Mouse (Mus musculus) hindbrain, embryonic 14.5 days (tissue): ENCODE results near the gene Nek8. TPM values are rescaled to one million over a fixed set of nuclear protein-coding genes. Genes with fewer than 3 reads are reported as not detected.
A peak's percentile ranks its signal among the peaks of the same experiment; 100 is the strongest.

ENCODE experiments used
- ATAC-seq: fragments of 200-750 bp; cut with Nextera tagmentation; 2 replicates; pipeline ENCODE4 v1.8.0; 2017; ENCODE audit warnings: moderate number of reproducible peaks, mild to moderate bottlenecking, moderate TSS enrichment, moderate library complexity; ENCODE audit not compliant: low FRiP score
- DNase-seq: peaks from one replicate; pipeline ENCODE4 v3.0.0-alpha.2; 2015; ENCODE audit warnings: low spot score
- H3K27ac ChIP-seq: fragments of 300-500 bp; sonication (generic); 2 replicates; pipeline ENCODE4 v1.5.1; 2014; ENCODE audit warnings: mild to moderate bottlenecking, moderate library complexity
- H3K27me3 ChIP-seq: fragments of 300-500 bp; sonication (generic); 2 replicates; pipeline ENCODE4 v1.6.1; 2014; ENCODE audit warnings: mild to moderate bottlenecking, low read length, mixed read lengths; ENCODE audit not compliant: control insufficient read depth, insufficient read depth
- H3K36me3 ChIP-seq: fragments of 300-500 bp; sonication (generic); replicated peaks from 2 replicates; pipeline ENCODE4 v1.6.1; 2014; ENCODE audit not compliant: control insufficient read depth, insufficient read depth
- H3K4me1 ChIP-seq: fragments of 300-500 bp; sonication (generic); replicated peaks from 2 replicates; pipeline ENCODE4 v1.6.1; 2014; ENCODE audit warnings: antibody characterized with exemption, low read length, mixed read lengths; ENCODE audit not compliant: control insufficient read depth, insufficient read depth
- H3K4me2 ChIP-seq: fragments of 300-500 bp; sonication (generic); replicated peaks from 2 replicates; pipeline ENCODE4 v1.6.1; 2014; ENCODE audit warnings: mild to moderate bottlenecking, moderate library complexity
- H3K4me3 ChIP-seq: fragments of 300-500 bp; sonication (generic); replicated peaks from 2 replicates; pipeline ENCODE4 v1.5.1; 2014; ENCODE audit warnings: mild to moderate bottlenecking, low read length
- H3K9ac ChIP-seq: fragments of 300-500 bp; sonication (generic); 2 replicates; pipeline ENCODE4 v1.6.1; 2014
- H3K9me3 ChIP-seq: fragments of 300-500 bp; sonication (generic); 2 replicates; pipeline ENCODE4 v1.6.1; 2016; ENCODE audit warnings: low read length; ENCODE audit not compliant: control insufficient read depth
- WGBS: fragments of 180-500 bp; shearing (Covaris S2); extraction: QIAGEN DNeasy Blood & Tissue Kit; methylation state at CpG from one replicate; pipeline ENCODE4 v1.1.7; 2014; 5-methylcytosine and 5-hydroxymethylcytosine counted together
- polyA plus RNA-seq: library from polyadenylated mRNA; unstranded; fragments of >200 nt; fragmentation: Nextera tagmentation; extraction: Ambion mirVana; gene quantifications from 2 replicates; pipeline ENCODE4 v1.2.1, GENCODE M21; 2014

Gene Nek8
- polyA plus RNA-seq, result 4.6 and 6.0 TPM in 2 replicates

- Histone ChIP-seq H3K27ac (peak within 1 kb of the TSS; percentile 55; the same call in 1 of the 2 replicates), H3K4me2 (peak within 1 kb of the TSS; percentile 55), H3K4me3 (peak within 1 kb of the TSS; percentile 53), H3K4me1 (peaks cover 24% of the 10 kb centered on the region), H3K9ac (peak within 1 kb of the TSS; percentile 44; the same call in 1 of the 2 replicates), H3K36me3 (peaks cover 25% of the 10 kb centered on the region), H3K27me3 (peaks cover 5% of the 10 kb centered on the region; the same call in 1 of the 2 replicates), H3K9me3 (no peaks in the 10 kb centered on the region)
- DNase-seq (peak; percentile 78), ATAC-seq (peak; percentile 54; the same call in 1 of the 2 replicates)
- under 1% methylated on average over 32 of the region's 32 CpGs for WGBS
Measured at GRCm38 (mm10) chr11:78176402-78176862, at the start of gene Nek8, which contains the start of gene Tlcd1. Nek8 (minus strand) TSS chr11:78176675. Tlcd1 (plus strand) TSS chr11:78176711.

- Histone ChIP-seq H3K9ac (no peak overlapping the region), H3K36me3 (peaks cover 98% of the 10 kb centered on the region), H3K4me2 (no peak overlapping the region), H3K4me3 (no peak overlapping the region), H3K9me3 (no peaks in the 10 kb centered on the region), H3K4me1 (no peaks in the 10 kb centered on the region), H3K27ac (no peak overlapping the region), H3K27me3 (no peaks in the 10 kb centered on the region)
- ATAC-seq, result no peak
- 92% methylated on average over 4 of the region's 4 CpGs for WGBS
- DNase-seq, result no peak
Measured at GRCm38 (mm10) chr11:78223586-78223985, 47.1 kb upstream of the Nek8 start.

GRCm38 (mm10) chr11:78215709-78216317 lies 39.3 kb upstream of the Nek8 start:
- Histone ChIP-seq H3K27ac (no peak overlapping the region), H3K9me3 (no peaks in the 10 kb centered on the region), H3K4me1 (no peaks in the 10 kb centered on the region), H3K27me3 (no peaks in the 10 kb centered on the region), H3K4me3 (no peak overlapping the region), H3K9ac (no peak overlapping the region), H3K4me2 (no peak overlapping the region), H3K36me3 (peaks cover 100% of the 10 kb centered on the region)
- no peak for DNase-seq
- WGBS, result 85% methylated on average over 11 of the region's 11 CpGs
- ATAC-seq, result peak; percentile 24; the same call in 1 of the 2 replicates

GRCm38 (mm10) chr11:78213086-78213817 lies 36.8 kb upstream of the Nek8 start:
- no peaks in the 10 kb centered on the region for H3K4me1 ChIP-seq
- no peak overlapping the region for H3K27ac ChIP-seq
- no peak overlapping the region for H3K9ac ChIP-seq
- ATAC-seq (no peak), DNase-seq (no peak)
- 93% methylated on average over 14 of the region's 14 CpGs for WGBS
- H3K4me3 ChIP-seq, result no peak overlapping the region
- no peaks in the 10 kb centered on the region for H3K27me3 ChIP-seq
- H3K36me3 ChIP-seq, result peaks cover 100% of the 10 kb centered on the region
- no peaks in the 10 kb centered on the region for H3K9me3 ChIP-seq
- no peak overlapping the region for H3K4me2 ChIP-seq

DNA sequence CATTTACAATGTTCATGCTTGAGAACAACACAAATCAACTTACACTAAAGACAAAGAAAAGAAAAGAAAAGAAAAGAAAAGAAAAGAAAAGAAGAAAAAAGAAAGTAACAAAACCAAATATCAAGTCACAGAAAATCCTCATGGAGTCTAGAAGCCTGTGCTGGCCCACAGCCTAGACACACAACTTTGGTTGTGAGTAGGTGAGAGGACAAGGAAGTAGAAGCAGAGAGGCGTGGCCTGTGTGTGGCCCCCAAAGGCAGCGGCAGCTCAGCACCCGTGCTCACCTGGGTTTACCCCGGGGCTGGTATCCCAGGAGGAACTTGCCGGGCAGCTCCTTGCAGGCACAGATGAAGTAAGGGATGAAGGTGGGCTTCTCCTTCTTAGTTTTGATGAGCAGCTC lies 35.0 kb upstream of the Nek8 start:
- no peaks in the 10 kb centered on the region for H3K9me3 ChIP-seq
- ATAC-seq (no peak), DNase-seq (no peak)
- H3K36me3 ChIP-seq, result peaks cover 100% of the 10 kb centered on the region
- no peaks in the 10 kb centered on the region for H3K4me1 ChIP-seq
- no peak overlapping the region for H3K4me3 ChIP-seq
- 91% methylated on average over 5 of the region's 5 CpGs for WGBS
- no peak overlapping the region for H3K9ac ChIP-seq
- no peak overlapping the region for H3K4me2 ChIP-seq
- no peak overlapping the region for H3K27ac ChIP-seq
- H3K27me3 ChIP-seq, result no peaks in the 10 kb centered on the region

DNA sequence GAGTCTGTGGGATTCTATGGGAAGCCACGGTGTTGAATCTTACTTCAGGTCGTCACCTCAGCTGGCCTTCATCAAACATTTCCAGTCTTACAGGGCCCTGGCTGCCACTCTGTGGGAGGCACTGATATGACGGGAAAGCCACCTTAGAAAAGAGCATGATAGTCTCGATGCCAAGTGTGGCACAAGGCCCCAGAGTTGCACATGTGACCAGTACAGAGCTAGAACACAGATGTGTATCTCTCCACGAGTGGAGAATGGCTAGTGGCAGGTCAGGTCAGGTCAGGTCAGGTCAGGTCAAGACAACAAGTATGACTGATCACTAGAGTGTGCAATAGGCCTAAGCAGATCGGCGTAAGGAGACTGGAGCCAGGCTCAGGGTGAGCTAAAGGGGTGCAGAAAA lies 34.1 kb upstream of the Nek8 start:
- no peak overlapping the region for H3K27ac ChIP-seq
- no peak overlapping the region for H3K4me3 ChIP-seq
- ATAC-seq, result no peak
- no peak for DNase-seq
- H3K9me3 ChIP-seq, result no peaks in the 10 kb centered on the region
- no peaks in the 10 kb centered on the region for H3K27me3 ChIP-seq
- no peak overlapping the region for H3K4me2 ChIP-seq
- peaks cover 100% of the 10 kb centered on the region for H3K36me3 ChIP-seq
- H3K4me1 ChIP-seq, result no peaks in the 10 kb centered on the region
- no peak overlapping the region for H3K9ac ChIP-seq
- WGBS, result 72% methylated on average over 7 of the region's 7 CpGs

- Histone ChIP-seq H3K4me2 (no peak overlapping the region), H3K36me3 (peaks cover 100% of the 10 kb centered on the region), H3K27ac (no peak overlapping the region), H3K4me3 (no peak overlapping the region), H3K27me3 (no peaks in the 10 kb centered on the region), H3K4me1 (no peaks in the 10 kb centered on the region), H3K9ac (no peak overlapping the region), H3K9me3 (no peaks in the 10 kb centered on the region)
- ATAC-seq (no peak), DNase-seq (no peak)
- WGBS, result 95% methylated on average over 6 of the region's 6 CpGs
Measured at GRCm38 (mm10) chr11:78209886-78210285, 33.4 kb upstream of the Nek8 start.

- WGBS, result 78% methylated on average over 7 of the region's 7 CpGs
- Histone ChIP-seq H3K4me2 (no peak overlapping the region), H3K9ac (no peak overlapping the region), H3K9me3 (no peaks in the 10 kb centered on the region), H3K27me3 (no peaks in the 10 kb centered on the region), H3K4me1 (no peaks in the 10 kb centered on the region), H3K36me3 (peaks cover 86% of the 10 kb centered on the region), H3K4me3 (no peak overlapping the region), H3K27ac (no peak overlapping the region)
- ATAC-seq, result no peak
- no peak for DNase-seq
Measured at GRCm38 (mm10) chr11:78207190-78207589, 30.7 kb upstream of the Nek8 start.

DNA sequence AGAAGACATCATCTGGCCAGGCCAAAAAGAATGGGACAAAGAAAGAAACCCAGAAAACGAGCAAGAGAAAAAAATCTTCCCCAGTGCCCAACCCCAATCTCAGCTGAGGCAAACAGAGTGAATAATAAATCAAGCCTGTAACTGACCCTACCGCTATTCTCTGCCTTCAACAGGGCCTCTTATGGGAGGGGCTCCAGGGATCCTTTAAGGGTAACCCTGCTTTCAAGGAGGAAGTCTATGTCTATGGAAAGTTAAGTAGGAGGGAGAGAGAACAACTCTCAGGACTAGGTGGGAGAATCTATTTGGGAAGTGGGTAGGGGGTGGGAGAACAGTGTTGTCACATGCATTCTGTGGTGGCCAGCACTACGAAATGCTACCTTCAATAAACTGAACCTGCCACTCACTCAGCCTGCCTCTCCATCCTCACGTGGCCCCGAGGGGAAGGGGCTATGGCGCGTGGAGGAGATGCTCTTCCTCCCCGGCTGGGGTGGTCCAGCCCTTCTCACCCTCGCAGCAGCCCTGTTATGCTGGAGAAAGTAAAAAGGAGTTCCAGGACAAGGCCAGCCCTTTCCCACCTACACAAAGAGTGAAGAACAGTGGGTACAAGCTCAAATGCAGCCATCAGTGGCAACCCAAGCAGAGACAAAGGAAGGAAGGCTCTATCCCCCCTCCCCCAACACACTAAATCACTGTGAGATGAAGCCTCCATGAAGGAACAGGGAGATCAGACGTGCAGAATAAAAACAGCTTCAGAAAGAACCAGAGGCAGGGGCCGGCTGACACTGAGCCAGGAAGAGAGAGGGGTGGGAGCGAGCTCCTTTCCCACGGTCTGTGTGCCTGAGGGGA lies 29.1 kb upstream of the Nek8 start:
- peaks cover 70% of the 10 kb centered on the region for H3K36me3 ChIP-seq
- WGBS, result 50% methylated on average over 13 of the region's 13 CpGs
- no peak; the same call in 1 of the 2 replicates for ATAC-seq

More for the DNA sequence above, 29.1 kb upstream of the Nek8 start:
- peak overlapping the region; percentile 32; the same call in 1 of the 2 replicates for H3K27ac ChIP-seq
- H3K27me3 ChIP-seq, result no peaks in the 10 kb centered on the region
- DNase-seq, result no peak
- H3K4me3 ChIP-seq, result no peak overlapping the region
- H3K4me1 ChIP-seq, result no peaks in the 10 kb centered on the region
- H3K9me3 ChIP-seq, result no peaks in the 10 kb centered on the region
- H3K9ac ChIP-seq, result no peak overlapping the region
- H3K4me2 ChIP-seq, result no peak overlapping the region
